Mouse (Mus musculus) midbrain, embryonic 16.5 days (tissue): ENCODE data around the gene Gm6583. TPM values are rescaled to one million over a fixed set of nuclear protein-coding genes. Genes with fewer than 3 reads are reported as not detected.
"Not testable (repeated sequence)": the region's sequence is repeated elsewhere in the genome, so short reads cannot be mapped to it uniquely, and the experiment has no call there.

Experiments
- ATAC-seq: fragments of 200-750 bp; cut with Nextera tagmentation; 2 replicates; pipeline ENCODE4 v1.8.0; 2017; ENCODE audit warnings: moderate TSS enrichment
- H3K27ac ChIP-seq: fragments of 300-500 bp; sonication (generic); 2 replicates; pipeline ENCODE4 v1.5.1; 2014; ENCODE audit warnings: mild to moderate bottlenecking, low read length, mixed read lengths
- H3K27me3 ChIP-seq: fragments of 300-500 bp; sonication (generic); 2 replicates; pipeline ENCODE4 v1.6.1; 2014; ENCODE audit warnings: low read depth, low read length, mixed read lengths; ENCODE audit not compliant: control insufficient read depth, insufficient read depth
- H3K36me3 ChIP-seq: fragments of 300-500 bp; sonication (generic); 2 replicates; pipeline ENCODE4 v1.6.1; 2014; ENCODE audit warnings: mild to moderate bottlenecking, low read length, moderate library complexity, mixed read lengths; ENCODE audit not compliant: control insufficient read depth, insufficient read depth
- H3K4me1 ChIP-seq: fragments of 300-500 bp; sonication (generic); 2 replicates; pipeline ENCODE4 v1.6.1; 2014; ENCODE audit warnings: mild to moderate bottlenecking, low read length, mixed read lengths; ENCODE audit not compliant: control insufficient read depth, insufficient read depth
- H3K4me2 ChIP-seq: fragments of 300-500 bp; sonication (generic); 2 replicates; pipeline ENCODE4 v1.6.1; 2014; ENCODE audit warnings: mild to moderate bottlenecking, low read length, mixed read lengths
- H3K4me3 ChIP-seq: fragments of 300-500 bp; sonication (generic); 2 replicates; pipeline ENCODE4 v1.5.1; 2014; ENCODE audit warnings: low read depth, mild to moderate bottlenecking, low read length, moderate library complexity, mixed read lengths
- H3K9ac ChIP-seq: fragments of 300-500 bp; sonication (generic); 2 replicates; pipeline ENCODE4 v1.6.1; 2014; ENCODE audit warnings: low read depth, low read length, mixed read lengths
- H3K9me3 ChIP-seq: fragments of 300-500 bp; sonication (generic); replicated peaks from 2 replicates; pipeline ENCODE4 v1.6.1; 2014; ENCODE audit warnings: mild to moderate bottlenecking, low read length, mixed read lengths; ENCODE audit not compliant: control insufficient read depth, poor library complexity, severe bottlenecking
- WGBS: fragments of 180-500 bp; shearing (Covaris S2); extraction: QIAGEN DNeasy Blood & Tissue Kit; methylation state at CpG from one replicate; pipeline ENCODE4 v1.1.7; 2014; 5-methylcytosine and 5-hydroxymethylcytosine counted together
- polyA plus RNA-seq: library from polyadenylated mRNA; unstranded; fragments of >200 nt; fragmentation: Nextera tagmentation; extraction: Ambion mirVana; gene quantifications from 2 replicates; pipeline ENCODE4 v1.2.1, GENCODE M21; 2015

Gene Gm6583
- polyA plus RNA-seq, 1 experiment from 2014 or later: 0.29 TPM

- no peak overlapping the region for H3K9ac ChIP-seq
- H3K27ac ChIP-seq: no peak overlapping the region
- H3K4me2 ChIP-seq: peak overlapping the region; percentile 18; the same call in 1 of the 2 replicates
- ATAC-seq: peak; percentile 32
- no peak overlapping the region for H3K4me3 ChIP-seq
- H3K9me3 ChIP-seq: no peaks in the 10 kb centered on the region
- peaks cover 14% of the 10 kb centered on the region for H3K4me1 ChIP-seq
- H3K27me3 ChIP-seq: no peaks in the 10 kb centered on the region
- H3K36me3 ChIP-seq: peaks cover 10% of the 10 kb centered on the region
- 39% methylated on average over 24 of the region's 24 CpGs for WGBS
These were observed 30.9 kb downstream of the Gm6583 start for GRCm38 (mm10) chr5:112324637-112325545.

DNA sequence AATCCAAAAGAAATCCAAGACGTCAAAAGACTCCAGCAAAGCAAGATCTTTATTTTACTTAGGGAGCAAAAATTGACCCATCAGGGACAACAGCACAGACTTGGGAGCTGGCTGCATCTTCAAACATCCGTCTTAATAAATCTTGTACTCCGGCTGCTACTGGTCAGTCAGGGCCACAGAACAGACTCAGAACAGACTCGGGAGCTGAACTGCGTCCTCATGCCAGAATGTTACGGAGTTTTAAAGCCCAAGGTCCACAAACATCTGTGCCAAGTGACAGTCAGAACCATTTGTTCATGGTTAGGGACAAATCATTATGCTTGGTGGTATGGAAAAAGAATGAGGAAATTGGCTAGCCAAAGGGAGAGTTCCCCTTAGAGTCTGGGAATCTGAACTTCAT lies 32.6 kb downstream of the Gm6583 start:
- H3K4me1 ChIP-seq: peaks cover 14% of the 10 kb centered on the region
- 91% methylated on average over 6 of the region's 6 CpGs for WGBS
- H3K27ac ChIP-seq: no peak overlapping the region
- H3K36me3 ChIP-seq: no peaks in the 10 kb centered on the region
- H3K27me3 ChIP-seq: no peaks in the 10 kb centered on the region
- H3K4me3 ChIP-seq: no peak overlapping the region
- ATAC-seq: no peak
- no peaks in the 10 kb centered on the region for H3K9me3 ChIP-seq
- H3K4me2 ChIP-seq: no peak overlapping the region
- no peak overlapping the region for H3K9ac ChIP-seq

DNA sequence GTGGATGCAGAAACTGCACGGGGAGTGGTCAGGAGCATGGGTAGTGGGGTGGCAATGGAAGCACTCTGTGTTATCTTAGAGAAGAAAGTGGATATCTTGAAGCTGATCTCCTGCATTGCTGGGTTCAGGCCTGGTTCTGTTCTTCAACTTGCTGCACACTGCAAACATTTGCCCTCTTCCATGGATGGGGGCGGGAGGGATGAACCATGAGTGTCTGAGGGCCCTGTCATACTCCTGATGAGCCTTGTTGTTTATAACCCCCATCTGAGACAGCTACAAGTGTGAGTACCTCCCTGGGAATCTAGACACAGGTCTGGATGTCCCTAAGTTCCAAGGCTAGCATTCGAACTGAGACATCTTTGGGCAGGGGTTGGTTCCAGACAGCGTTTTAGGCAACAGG lies 34.5 kb downstream of the Gm6583 start:
- Histone ChIP-seq H3K27me3 (no peaks in the 10 kb centered on the region), H3K36me3 (peaks cover 2% of the 10 kb centered on the region; the same call in 1 of the 2 replicates), H3K4me1 (0 out of 2 replicates have a peak, but pooled peaks cover 2% of the 10 kb centered on the region), H3K9ac (no peak overlapping the region), H3K4me2 (no peak overlapping the region), H3K4me3 (no peak overlapping the region), H3K27ac (no peak overlapping the region), H3K9me3 (no peaks in the 10 kb centered on the region)
- WGBS: 77% methylated on average over 4 of the region's 4 CpGs
- ATAC-seq: no peak

DNA sequence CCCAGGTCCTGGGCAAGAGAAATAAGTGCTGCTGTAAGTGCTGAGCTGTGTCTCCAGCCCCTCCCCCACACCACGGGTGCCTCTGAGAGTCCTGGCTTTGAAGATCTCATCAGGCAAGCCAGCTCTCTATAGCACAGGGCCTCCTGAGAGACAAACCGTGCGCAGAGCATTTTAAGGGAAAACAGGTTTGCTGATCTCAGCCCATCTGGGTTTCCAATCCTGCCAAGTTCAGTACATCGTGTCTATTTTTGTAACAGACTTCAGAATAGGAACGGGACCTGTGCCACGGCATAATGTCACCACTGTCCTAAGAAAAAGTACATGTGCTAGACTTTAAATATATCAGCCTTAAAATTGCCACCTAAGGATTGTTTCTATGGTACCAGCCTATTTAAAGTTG lies 34.9 kb downstream of the Gm6583 start:
- 79% methylated on average over 6 of the region's 6 CpGs for WGBS

GRCm38 (mm10) chr5:112320379-112320778 lies 35.5 kb downstream of the Gm6583 start:
- H3K27ac ChIP-seq: no peak overlapping the region
- H3K4me1 ChIP-seq: no peaks in the 10 kb centered on the region
- WGBS: 86% methylated on average over 5 of the region's 5 CpGs
- no peaks in the 10 kb centered on the region for H3K27me3 ChIP-seq
- no peaks in the 10 kb centered on the region for H3K9me3 ChIP-seq
- no peak overlapping the region for H3K9ac ChIP-seq
- H3K4me2 ChIP-seq: no peak overlapping the region
- no peak for ATAC-seq
- peaks cover 6% of the 10 kb centered on the region for H3K36me3 ChIP-seq
- no peak overlapping the region for H3K4me3 ChIP-seq

More for the DNA sequence above, 34.9 kb downstream of the Gm6583 start:
- no peak overlapping the region for H3K4me3 ChIP-seq
- H3K9ac ChIP-seq: no peak overlapping the region
- ATAC-seq: no peak
- H3K27me3 ChIP-seq: no peaks in the 10 kb centered on the region
- peaks cover 3% of the 10 kb centered on the region; the same call in 1 of the 2 replicates for H3K36me3 ChIP-seq
- no peak overlapping the region for H3K4me2 ChIP-seq
- H3K9me3 ChIP-seq: no peaks in the 10 kb centered on the region
- no peak overlapping the region for H3K27ac ChIP-seq
- H3K4me1 ChIP-seq: 0 out of 2 replicates have a peak, but pooled peaks cover 2% of the 10 kb centered on the region

GRCm38 (mm10) chr5:112319343-112319742 lies 36.5 kb downstream of the Gm6583 start:
- not testable (repeated sequence) for H3K27me3 ChIP-seq, ATAC-seq, H3K27ac ChIP-seq, H3K36me3 ChIP-seq, H3K9me3 ChIP-seq, H3K9ac ChIP-seq, H3K4me3 ChIP-seq, H3K4me1 ChIP-seq, H3K4me2 ChIP-seq
- WGBS: 64% methylated on average over 2 of the region's 2 CpGs

DNA sequence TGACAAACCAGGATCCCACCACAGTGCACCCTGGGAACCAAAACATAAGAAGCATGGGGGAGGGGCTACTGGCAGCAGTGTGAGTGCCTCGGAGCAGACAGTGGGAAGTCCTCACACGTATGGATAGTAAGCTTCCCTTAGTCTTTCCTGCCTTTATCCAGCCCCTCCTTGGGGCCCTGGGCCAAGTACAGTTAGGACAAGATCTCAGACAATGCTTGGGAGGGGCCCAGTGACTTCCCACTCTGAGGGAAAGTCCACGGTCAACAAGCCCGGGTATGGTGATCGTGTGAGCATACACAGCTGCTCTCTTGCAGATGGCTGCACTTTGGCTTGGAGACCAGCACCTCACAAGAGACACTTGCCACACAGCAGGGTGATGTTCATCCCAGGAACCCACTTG lies 38.5 kb downstream of the Gm6583 start:
- ATAC-seq: no peak
- H3K4me3 ChIP-seq: no peak overlapping the region
- peaks cover 8% of the 10 kb centered on the region; the same call in 1 of the 2 replicates for H3K4me1 ChIP-seq
- H3K27ac ChIP-seq: no peak overlapping the region
- WGBS: 68% methylated on average over 5 of the region's 5 CpGs
- no peaks in the 10 kb centered on the region for H3K27me3 ChIP-seq
- H3K9ac ChIP-seq: no peak overlapping the region
- no peak overlapping the region for H3K4me2 ChIP-seq
- no peaks in the 10 kb centered on the region for H3K9me3 ChIP-seq
- H3K36me3 ChIP-seq: peaks cover 6% of the 10 kb centered on the region

DNA sequence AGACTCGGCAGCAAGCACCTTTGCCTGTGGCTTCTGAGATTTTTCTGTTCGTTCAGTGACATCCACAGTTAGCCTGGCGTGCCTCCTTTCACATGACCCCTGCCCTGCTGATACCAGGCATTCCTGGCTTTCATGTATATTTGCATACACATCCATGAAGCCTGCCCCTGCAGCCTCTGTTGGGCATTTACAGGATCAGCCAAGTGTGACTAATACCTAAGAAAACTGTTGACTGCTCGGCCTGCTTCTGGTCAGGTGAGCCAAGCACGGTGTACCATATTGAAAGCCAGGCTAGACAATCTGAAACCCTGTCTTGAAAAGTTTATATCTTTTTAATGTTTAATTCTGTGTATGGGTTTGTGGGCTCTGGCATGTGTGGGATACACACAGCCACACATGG lies 39.4 kb downstream of the Gm6583 start:
- Histone ChIP-seq H3K4me3 (no peak overlapping the region), H3K9me3 (no peaks in the 10 kb centered on the region), H3K36me3 (peaks cover 7% of the 10 kb centered on the region), H3K4me2 (no peak overlapping the region), H3K27me3 (no peaks in the 10 kb centered on the region), H3K27ac (no peak overlapping the region), H3K9ac (no peak overlapping the region), H3K4me1 (peaks cover 8% of the 10 kb centered on the region; the same call in 1 of the 2 replicates)
- no peak for ATAC-seq
- WGBS: 56% methylated on average over 5 of the region's 5 CpGs

DNA sequence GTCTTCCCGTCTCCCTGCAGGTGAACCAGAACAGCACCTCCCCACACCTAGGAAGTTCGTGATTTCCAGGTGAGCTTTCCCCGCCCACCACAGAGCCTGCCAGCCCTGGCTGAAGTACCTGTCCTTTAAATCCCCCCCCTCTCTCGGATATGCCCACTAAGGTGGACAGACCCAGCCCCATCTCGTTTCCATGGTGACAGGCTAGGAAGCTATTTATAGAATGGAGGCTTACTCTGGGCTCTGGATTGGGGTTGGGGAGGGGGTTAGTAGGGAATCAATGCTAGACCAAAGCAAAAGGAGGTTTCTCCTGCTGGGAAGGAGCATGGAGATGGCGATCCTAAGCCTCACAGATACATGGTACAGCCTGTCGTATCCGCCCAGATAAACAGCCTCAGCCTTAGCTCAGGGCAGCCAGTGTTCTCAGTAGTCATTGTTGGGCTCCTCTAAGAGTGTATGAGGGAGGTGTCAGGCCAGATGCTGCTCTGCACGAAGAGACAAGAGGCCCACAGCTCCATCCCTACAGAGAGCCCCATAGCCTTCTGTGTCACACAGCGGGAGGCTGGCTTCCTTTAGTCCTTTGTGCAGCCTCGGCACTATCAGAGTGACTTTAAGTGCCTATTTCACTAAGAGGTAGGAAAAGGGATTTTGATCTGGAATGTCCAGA lies 42.5 kb downstream of the Gm6583 start:
- H3K9me3 ChIP-seq: no peaks in the 10 kb centered on the region
- H3K4me2 ChIP-seq: peak overlapping the region; percentile 5; the same call in 1 of the 2 replicates
- peaks cover 8% of the 10 kb centered on the region; the same call in 1 of the 2 replicates for H3K4me1 ChIP-seq
- peak overlapping the region; percentile 15; the same call in 1 of the 2 replicates for H3K9ac ChIP-seq
- peak; percentile 77 for ATAC-seq
- peak overlapping the region; percentile 72 for H3K27ac ChIP-seq
- no peak overlapping the region for H3K4me3 ChIP-seq
- 48% methylated on average over 11 of the region's 11 CpGs for WGBS
- H3K27me3 ChIP-seq: no peaks in the 10 kb centered on the region
- H3K36me3 ChIP-seq: peaks cover 16% of the 10 kb centered on the region
